In the genomic region with DNA sequence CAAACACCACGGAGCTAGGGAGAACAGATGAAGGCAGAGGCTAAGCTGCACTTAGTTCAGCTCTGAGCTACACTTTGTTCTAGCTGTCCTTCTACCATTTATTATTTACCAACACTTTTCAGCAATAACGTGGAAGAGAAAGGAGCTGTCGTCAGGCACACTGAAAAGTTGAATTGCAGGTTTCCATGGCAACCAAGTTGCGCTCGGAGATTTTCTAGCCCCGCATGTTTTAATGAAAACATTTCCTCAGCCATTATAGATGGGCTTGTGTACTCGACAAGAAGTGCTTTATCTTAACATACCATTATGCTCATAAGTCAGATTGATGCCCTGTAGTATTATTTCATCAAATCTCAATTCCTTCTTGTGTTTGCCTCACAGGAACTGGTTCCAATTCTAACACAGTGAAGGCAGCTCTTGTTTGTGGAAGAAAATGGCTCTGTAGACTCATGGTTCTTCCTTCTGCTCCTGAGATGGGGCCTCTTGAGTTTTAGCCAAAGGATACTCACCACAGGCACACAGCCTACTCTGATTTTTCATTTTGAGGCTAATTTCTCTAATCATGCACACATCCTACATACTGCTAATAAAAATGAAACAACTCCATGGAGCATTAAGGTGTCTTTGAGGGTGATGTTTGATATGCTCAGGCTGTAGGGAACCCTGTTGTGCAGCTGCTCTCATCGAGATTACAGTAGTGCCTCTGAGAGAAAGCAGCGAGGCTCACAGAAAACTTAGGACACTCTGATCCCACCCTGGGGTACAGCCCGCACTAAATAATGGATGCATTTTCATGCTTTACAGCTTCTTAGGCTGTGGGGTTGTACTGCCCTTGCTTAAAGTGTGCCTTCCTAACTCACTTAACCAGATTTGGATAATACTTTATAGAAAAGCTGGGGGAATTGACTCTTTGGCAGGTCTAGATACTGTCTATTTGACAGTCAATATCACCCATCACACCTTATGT, we compare ENCODE assay signal across 13 mouse cellular contexts.
DNase-seq lines count a peak whose midpoint lies in the region; ATAC-seq lines count a peak whose summit lies in the region.
"Had no signal": no experiment of that assay in that cellular context is flagged by ENCODE, and none has a peak within 500 bp of the region (broad histone marks: within the 10 kb centered on the region; RNA-seq: fewer than 3 reads in every experiment).

No protein-coding gene starts in this region.

- DNase-seq in frontal cortex, postnatal 25 days (ENCODE audit: low spot score in 2 of 2) = no peak
- DNase-seq in embryonic facial prominence, embryonic 14.5 days (ENCODE audit: low spot score) = peak; percentile 16
- DNase-seq in adrenal gland, postnatal 14 days = no peak
- DNase-seq in cerebellum, postnatal 14 days = no peak
- DNase-seq in cerebellum, adult 11 months = no peak
- DNase-seq: B cell, adult 2 months; gastrocnemius, postnatal 36 days; heart, postnatal 10 days had no signal

- no peak overlapping the region for H3K27ac ChIP-seq in embryonic facial prominence, embryonic 14.5 days (replicated peaks; ENCODE audit: low read depth, low read length)
- peak overlapping the region; percentile 5; the same call in 1 of the 2 replicates for H3K27ac ChIP-seq in hindbrain, embryonic 16.5 days (ENCODE audit: low read depth, low read length)
- peak overlapping the region; percentile 56 for H3K27ac ChIP-seq in neural tube, embryonic 15.5 days (replicated peaks)
- H3K27ac ChIP-seq: kidney, postnatal 0 days; limb, embryonic 10.5 days had no signal

- no peaks in the 10 kb centered on the region for H3K4me1 ChIP-seq in embryonic facial prominence, embryonic 14.5 days (ENCODE audit: control insufficient read depth, insufficient read depth, low read length)
- H3K4me1 ChIP-seq in hindbrain, embryonic 16.5 days (ENCODE audit: control insufficient read depth, insufficient read depth, low read depth, low read length) = peaks cover 14% of the 10 kb centered on the region
- H3K4me1 ChIP-seq in neural tube, embryonic 15.5 days = peaks cover 26% of the 10 kb centered on the region
- H3K4me1 ChIP-seq: limb, embryonic 10.5 days had no signal

- no peak overlapping the region for H3K9ac ChIP-seq in embryonic facial prominence, embryonic 14.5 days (ENCODE audit: low read depth, low read length)
- no peak overlapping the region for H3K9ac ChIP-seq in hindbrain, embryonic 16.5 days (ENCODE audit: low read depth, low read length)
- H3K9ac ChIP-seq in neural tube, embryonic 15.5 days (replicated peaks) = no peak overlapping the region

- H3K9me3 ChIP-seq in embryonic facial prominence, embryonic 14.5 days (ENCODE audit: control insufficient read depth, low read length) = no peaks in the 10 kb centered on the region
- H3K9me3 ChIP-seq in hindbrain, embryonic 16.5 days (ENCODE audit: control insufficient read depth, low read length) = no peaks in the 10 kb centered on the region
- H3K9me3 ChIP-seq in neural tube, embryonic 15.5 days (replicated peaks) = no peaks in the 10 kb centered on the region
- H3K9me3 ChIP-seq: limb, embryonic 10.5 days had no signal

- no peak overlapping the region for H3K4me3 ChIP-seq in embryonic facial prominence, embryonic 14.5 days (ENCODE audit: low read depth, low read length)
- H3K4me3 ChIP-seq in hindbrain, embryonic 16.5 days (ENCODE audit: low read length) = no peak overlapping the region
- no peak overlapping the region for H3K4me3 ChIP-seq in neural tube, embryonic 15.5 days (replicated peaks)
- H3K4me3 ChIP-seq: limb, embryonic 10.5 days had no signal

- H3K4me2 ChIP-seq in embryonic facial prominence, embryonic 14.5 days (ENCODE audit: low read depth, low read length) = no peak overlapping the region
- no peak overlapping the region for H3K4me2 ChIP-seq in hindbrain, embryonic 16.5 days (ENCODE audit: low read length)
- H3K4me2 ChIP-seq in neural tube, embryonic 15.5 days = peak overlapping the region; percentile 10; the same call in 1 of the 2 replicates

- no peaks in the 10 kb centered on the region for H3K27me3 ChIP-seq in embryonic facial prominence, embryonic 14.5 days (replicated peaks; ENCODE audit: control insufficient read depth, insufficient read depth, low read length)
- no peaks in the 10 kb centered on the region; the same call in 1 of the 2 replicates for H3K27me3 ChIP-seq in hindbrain, embryonic 16.5 days (replicated peaks; ENCODE audit: control insufficient read depth, insufficient read depth, low read length)
- H3K27me3 ChIP-seq in neural tube, embryonic 15.5 days (replicated peaks) = no peaks in the 10 kb centered on the region

- 0 out of 2 replicates have a peak, but pooled peaks have one; percentile 14 for ATAC-seq in frontal cortex, adult (ENCODE audit: low TSS enrichment)
- no peak for ATAC-seq in embryonic facial prominence, embryonic 14.5 days (ENCODE audit: low read depth)
- peak; percentile 85 for ATAC-seq in hindbrain, embryonic 16.5 days
- peak; percentile 63 for ATAC-seq in neural tube, embryonic 15.5 days (ENCODE audit: low FRiP score)

- no peaks in the 10 kb centered on the region for H3K36me3 ChIP-seq in embryonic facial prominence, embryonic 14.5 days (ENCODE audit: control insufficient read depth, insufficient read depth, low read length)
- H3K36me3 ChIP-seq in hindbrain, embryonic 16.5 days (ENCODE audit: control insufficient read depth, insufficient read depth, low read length) = no peaks in the 10 kb centered on the region
- no peaks in the 10 kb centered on the region for H3K36me3 ChIP-seq in neural tube, embryonic 15.5 days
- H3K36me3 ChIP-seq: limb, embryonic 10.5 days had no signal

- 47% methylated on average over 10 of the region's 10 CpGs for WGBS in embryonic facial prominence, embryonic 14.5 days
- 19% methylated on average over 10 of the region's 10 CpGs for WGBS in hindbrain, embryonic 16.5 days
- 18% methylated on average over 10 of the region's 10 CpGs for WGBS in neural tube, embryonic 15.5 days
